Mouse (Mus musculus) adrenal gland, postnatal 25 days (tissue): ENCODE data around the gene Abtb2. TPM values are rescaled to one million over a fixed set of nuclear protein-coding genes. Genes with fewer than 3 reads are reported as not detected.

Experiments used
- DNase-seq: peaks from one replicate; pipeline ENCODE4 v3.0.0; 2021; ENCODE audit warnings: mixed read lengths
- total RNA-seq: library from RNA; stranded (reverse); gene quantifications from 2 replicates; pipeline ENCODE4 v1.2.3, GENCODE M21; 2021

Abtb2 gene
- total RNA-seq, 1 experiment from 2014 or later = 38.4 TPM

DNA sequence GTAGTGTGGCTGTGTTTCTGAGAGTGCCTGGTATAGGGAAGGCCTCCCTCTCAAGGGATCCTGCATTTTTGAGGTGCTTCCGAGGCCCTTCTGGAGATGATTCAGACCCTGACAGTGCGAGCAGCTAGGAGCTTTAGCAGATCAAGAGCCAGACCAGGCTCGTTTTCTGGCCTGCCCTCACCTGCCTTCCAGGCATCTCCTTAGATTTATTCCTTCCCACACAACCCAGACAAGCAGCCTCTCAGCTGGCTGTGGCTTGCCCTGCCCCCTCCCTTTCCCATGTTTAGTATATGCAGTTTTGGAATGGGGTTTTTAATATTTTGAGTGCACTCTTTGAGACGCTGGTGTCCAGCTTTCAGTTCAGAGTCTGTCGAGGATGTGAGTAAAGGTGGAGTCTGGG is 124.7 kb downstream of the Abtb2 start:
- no peak for DNase-seq

DNA sequence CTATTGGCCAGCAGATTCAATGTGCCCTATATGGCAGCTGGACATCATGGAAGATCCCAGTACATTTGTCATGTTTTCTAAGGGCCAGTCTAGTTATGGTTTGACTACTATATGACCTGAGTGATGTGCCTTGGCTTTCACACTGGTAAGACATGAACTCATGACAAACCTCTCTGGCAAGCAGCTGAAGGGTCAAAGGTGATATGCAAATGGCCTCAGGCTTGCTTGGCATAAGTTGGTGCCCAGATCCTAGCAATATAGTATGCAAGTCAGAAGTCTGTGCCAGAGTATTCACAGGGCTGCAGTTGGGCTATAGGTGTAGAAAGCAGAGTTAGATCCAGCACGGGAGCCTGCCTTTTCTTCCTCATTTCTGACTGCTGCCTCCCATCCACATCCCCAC is 125.2 kb downstream of the Abtb2 start:
- no peak for DNase-seq

DNA sequence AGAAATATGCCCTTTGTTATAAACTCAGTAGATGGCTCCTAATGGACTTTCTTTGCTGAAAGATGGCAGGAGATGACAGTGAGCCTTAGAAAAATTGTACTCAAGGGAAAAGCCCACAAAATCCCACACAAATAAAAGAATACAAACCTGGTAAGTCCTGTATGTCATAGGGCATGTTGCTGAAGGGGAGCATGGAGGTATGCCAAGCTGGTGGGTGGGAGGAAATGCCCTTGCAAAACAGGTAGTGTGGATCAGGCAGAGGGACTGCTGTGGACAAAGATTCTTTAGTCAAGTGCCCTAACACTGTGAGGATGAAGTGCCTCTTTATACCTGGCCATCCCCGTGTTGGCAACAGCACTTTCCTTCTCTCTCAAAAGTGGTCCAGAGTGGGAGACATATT is 126.7 kb downstream of the Abtb2 start:
- no peak for DNase-seq

DNA sequence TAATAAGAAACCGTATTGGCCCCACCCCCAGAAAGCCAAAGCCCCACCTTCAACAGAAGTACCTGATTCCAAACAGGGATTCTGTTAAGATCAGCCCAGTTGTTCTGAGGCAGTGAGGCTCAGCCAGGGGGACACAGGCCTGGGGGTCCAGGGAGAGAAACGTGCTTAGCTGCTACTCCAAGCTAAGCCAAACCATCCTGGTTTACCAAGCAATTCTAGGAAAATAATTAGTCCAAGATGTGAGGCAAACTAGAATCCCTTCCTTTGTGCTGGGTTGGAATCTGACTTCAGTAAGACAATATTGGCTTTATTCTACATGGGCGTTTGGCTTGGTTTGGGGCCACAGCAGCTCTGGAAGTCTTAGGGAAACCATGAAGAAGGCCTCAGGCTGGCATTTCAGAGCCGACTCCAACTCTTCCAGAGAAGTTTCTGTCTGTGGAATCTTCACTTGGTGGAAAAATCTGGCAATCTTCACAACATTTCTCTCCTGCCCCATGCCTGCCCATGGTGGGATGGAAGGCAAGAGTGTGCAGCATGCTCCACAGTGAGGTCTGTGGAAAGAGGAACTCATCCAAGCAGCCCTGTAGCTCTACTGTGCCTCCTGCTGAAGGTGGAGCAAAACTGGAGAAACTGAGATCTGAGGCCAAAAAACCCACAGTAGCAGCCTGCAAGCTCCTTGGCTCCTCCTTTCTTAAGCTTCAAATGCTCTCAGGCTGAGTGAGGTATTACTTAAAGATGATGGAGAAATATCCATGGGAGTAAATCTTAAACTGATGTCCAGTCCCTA is 128.9 kb downstream of the Abtb2 start:
- no peak for DNase-seq

DNA sequence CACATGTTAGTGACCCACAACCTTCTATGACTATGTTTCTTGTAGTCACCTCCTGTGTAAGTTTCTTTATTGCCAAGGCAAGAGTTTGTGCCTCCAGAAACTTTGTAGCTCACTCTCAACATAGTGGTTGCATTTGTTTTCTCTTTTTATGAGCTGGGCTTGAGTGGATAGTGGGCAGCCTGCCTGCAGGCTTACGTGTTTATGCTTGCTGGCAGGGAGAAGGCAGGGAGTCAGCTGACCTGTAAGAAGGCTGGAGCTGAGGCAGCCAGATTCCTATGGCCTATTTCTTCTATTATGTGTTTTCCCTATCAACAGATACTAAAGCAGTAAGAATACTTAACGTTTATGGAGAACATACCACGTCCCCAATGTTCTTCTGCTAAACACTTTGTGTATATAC is 130.1 kb downstream of the Abtb2 start:
- peak; percentile 64 for DNase-seq

DNA sequence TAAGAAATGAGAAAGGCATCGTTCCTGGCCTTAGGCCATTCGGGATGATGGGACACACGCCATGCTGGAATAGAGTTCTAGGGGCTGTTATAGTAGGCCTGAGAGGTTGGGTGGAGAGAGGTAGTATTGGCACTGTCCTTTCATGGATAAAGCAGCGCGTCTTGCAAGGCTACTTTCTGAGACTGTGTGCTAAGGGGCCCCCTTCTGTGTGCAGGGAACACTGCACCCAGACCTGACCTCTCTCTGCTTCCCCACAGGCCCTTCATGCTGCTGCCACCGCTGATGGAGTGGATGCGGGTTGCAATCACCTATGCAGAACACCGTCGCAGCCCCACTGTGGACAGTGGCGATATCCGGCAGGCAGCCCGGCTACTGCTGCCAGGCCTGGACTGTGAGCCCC is 134.4 kb downstream of the Abtb2 start:
- no peak for DNase-seq

DNA sequence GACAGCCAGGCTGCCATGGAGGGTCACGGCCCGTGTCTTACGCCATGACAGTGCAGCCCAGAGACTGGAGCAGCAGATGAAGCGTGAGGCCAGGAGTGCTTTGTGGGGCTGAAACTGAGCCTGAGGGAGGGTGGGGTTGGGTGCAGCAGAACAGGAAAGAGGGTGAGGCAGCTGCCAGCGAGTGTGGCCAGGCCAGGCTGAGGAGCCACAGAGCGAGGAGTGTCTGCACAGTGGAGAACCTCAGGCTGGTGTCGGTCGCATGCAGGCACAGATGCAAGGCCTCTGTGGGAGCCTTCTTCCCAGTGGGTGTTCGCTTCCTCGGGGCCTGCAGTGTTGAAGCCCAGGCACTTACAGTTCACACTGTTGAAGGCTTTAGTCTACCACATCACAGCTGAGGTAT is 137.2 kb downstream of the Abtb2 start:
- DNase-seq = no peak

DNA sequence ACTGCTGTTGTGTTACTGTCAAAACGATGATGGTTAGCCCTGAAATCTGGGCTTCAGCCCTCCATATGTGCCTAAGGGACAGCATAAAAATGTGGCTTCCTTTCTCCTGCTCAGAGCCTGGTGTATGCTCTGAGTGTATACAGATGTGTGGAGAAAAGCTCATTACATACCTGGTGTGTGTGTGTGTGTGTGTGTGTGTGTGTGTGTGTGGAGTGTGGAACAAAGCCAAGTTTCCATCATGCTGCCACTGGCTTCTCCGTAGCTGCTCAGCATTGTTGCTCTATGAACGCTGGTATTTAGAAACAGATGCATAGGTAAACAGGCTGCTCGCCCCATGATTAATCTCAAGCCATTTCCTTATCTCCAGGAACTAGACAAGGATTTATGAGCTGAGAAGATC is 137.8 kb downstream of the Abtb2 start:
- no peak for DNase-seq

DNA sequence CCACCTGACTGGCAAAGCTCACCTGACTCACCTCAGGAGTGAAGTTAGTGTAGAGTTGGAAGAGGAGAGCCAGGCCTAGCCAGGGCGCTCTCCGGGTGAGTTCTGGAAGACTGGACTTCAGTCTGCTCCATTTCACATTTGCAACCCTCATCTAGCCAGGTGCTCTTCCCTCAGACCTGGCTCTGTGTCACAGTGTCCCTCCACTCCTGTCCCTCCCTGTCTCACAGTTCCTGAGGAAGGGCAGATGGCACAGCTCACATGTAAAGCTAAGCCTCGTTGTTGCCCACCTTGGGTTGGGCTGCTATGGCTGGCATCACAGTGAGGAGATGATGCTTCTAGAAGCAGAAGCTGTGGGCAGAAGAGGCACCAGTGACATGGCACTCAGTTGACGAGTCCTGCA is 139.7 kb downstream of the Abtb2 start:
- no peak for DNase-seq

DNA sequence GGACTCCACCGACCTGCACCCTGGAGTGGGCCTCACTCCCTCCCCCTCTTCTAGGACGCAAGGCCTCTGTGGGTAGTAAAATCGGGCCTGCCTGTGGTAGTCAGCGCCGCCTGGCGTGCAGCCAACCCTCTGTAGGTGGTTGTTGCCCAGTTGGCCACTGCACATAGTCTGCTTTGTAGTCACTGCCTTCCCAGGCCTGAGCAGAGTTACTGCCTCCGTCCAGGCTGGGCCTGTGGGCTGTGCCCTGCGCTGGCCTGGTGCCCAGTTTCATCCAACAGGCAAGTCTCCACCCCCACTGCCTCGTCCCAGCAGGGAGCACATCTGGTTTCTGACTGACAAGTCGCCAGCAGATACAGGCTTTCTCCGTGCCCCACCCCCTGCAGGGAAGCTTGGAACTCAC is 140.1 kb downstream of the Abtb2 start:
- peak; percentile 78 for DNase-seq

DNA sequence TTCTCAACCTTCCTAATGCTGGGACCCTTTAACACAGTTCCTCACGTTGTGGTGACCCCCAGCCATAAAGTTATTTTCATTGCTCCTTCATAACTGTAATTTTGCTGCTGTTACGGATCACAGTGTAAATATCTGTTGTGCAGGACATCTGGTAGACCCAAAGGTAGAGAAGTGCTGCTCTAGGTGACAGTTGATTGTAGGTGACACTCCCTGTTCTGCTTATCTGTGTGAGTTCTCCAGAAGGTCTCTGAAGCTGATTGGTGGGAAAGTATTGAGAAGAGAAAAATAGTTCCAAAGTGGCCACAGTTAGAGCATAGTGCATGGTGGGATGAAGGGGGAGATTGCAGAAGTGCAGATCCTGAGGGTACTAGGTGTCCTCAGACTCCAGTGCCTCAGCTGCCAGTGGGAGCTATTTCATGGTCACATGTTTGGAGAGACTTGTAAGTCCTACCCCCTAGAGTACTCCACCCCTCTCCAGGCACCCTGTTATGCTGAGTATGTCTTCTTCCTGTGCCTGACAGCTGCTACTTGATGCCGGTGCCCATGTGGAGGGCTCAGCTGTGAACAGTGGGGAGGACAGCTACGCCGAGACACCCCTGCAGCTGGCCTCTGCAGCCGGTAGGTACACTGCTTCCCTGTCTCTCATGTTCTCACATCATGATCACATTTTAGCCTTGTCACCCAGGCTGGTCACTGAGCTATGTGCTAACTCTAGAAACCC is 141.1 kb downstream of the Abtb2 start:
- no peak for DNase-seq

DNA sequence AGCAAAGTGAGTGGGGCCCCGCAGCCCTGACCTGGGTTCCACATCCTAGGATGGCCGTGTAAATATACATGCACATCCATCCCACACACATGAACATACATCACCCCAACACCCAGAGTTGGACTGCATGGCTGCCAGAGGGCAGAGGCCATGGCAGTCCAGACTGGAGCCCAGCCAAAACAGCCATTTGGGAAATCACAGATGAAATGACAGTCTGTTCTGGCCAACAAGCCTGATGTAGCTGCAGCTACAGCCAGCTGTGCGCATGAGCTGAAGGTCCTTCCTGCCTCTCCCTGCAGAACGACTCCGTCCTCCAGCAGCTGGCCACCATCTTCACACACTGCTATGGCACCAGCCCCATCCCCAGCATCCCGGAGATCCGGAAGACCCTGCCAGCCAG is 144.7 kb downstream of the Abtb2 start:
- no peak for DNase-seq

DNA sequence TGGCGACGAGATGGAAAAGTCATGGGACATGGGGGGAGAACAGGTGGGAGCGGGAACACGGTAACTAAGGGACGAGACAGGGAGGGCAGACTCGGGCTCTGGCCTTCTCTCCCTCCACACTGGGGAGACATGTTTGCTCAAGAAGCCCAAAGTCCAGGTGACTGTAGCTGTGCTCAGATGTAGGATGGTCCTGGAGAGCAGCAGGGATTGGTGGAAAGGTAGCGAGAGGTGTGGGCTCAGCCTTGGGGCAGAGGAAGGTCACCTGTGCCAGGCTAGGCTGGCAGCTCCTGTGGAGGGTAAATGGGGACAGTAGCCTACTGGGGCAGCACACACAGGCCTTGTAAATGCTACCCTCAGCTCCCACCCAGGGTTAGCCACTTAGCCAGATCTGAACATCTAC is 147.7 kb downstream of the Abtb2 start:
- no peak for DNase-seq

DNA sequence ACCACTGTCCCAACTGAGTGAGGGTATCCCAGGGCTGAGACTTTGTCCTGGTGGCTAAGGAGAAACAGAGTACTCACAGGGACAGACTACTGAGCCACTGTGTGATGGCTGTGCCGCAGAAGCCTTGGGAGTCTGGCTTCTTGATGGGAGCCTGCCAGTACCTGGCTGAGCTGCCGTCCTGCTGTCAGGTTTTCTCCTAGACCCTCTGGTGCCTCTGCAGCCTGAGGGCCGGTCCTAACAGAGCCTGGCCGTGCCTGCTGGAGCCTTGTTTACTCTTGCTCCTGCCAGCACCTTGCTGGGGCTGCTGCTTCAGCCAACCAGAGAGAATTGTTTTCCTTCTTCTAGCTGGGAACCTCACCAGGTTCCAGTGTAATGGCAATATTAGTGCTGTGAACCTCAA is 148.3 kb downstream of the Abtb2 start:
- no peak for DNase-seq

DNA sequence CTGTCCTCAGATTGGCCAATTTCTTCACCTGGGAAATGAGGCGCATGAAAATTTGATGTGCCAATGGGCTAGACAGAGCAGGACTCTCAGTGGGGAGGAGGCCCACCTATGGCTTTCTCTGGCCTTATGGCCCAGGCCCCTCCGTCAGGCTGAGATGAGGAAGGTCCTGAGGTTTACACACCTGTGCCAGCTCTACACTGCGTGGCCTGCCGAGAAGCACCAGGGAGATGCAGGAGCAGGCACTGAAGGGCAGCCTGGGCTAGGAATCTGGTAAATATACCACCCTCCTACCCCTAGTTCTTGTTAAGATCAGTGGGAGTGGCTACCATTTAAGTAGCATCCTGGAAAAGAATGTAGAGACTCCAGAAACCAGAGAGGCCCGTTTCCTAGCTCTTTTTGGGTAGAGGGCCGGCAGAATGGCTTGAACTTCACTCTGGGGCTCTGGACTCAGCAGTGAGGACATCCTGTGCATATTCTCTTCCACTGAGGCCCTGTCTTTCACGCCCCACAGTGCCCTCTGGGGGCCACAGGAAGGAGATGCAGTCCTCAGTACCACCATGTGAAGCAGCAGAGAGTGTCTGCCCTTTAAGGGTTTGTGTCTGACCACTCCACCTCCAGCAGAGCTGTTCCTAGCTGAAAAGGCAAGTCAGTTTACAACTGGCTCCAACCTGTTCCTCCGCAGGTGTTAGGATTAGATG is 152.6 kb downstream of the Abtb2 start:
- peak; percentile 62 for DNase-seq

DNA sequence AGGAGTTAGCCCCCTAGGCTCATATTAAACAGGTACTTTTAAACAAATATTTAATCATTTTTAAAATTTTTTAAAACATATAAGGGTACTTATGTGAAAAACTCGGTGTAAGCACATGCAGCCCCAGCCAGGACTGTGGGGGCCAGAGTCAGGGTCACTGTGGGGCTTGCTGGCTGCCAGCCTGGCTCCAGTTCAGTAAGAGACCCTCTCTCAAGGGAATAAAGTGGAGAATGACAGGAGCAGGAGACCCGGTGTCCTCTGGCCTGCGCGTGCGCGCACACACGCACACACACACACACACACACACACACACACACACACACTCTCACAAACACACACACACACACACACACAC is 153.2 kb downstream of the Abtb2 start:
- DNase-seq = no peak

DNA sequence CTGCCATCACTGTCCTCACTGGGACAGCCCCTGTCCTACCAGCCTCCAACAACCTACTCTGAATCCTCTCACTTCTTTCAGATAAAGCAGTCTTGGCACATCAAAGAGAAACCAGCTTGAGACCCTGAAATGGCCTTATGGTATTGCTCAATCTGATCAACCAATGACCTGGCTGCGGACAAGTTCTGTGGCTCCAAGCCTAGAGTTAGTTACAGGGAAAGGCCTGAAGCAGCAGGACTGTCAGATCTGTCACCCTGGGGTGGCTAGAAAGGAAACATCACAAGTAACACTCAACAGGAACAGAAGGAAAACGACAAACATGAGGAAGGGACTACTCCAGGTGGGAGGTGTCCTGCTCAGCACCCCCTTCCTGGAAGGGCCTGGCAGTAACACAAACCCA is 158.4 kb downstream of the Abtb2 start:
- DNase-seq = no peak

DNA sequence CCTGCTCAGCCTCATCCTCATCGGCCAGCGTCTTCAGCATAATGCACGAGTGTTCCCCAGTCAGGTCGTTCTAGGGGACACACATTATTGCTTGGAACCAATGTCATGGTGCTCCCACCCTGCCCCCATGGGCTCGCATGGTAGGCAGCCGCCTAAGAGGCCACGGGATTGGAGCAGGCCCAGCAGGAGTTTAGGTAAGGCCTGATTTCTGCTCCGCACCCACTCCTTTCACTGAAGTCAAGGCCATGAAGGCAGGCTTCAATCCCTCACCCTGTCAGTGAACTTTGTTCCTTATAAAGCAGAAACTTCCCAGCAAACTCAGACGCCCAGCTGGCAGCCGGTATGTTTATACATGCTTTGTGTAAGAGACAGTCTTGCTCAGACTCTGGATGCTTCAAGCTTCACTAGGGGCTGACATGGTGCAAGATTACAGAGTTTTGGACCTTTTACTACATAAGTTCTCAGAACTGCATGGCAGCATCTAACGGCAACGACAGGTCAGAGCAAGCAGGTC is 162.0 kb downstream of the Abtb2 start:
- DNase-seq = no peak

DNA sequence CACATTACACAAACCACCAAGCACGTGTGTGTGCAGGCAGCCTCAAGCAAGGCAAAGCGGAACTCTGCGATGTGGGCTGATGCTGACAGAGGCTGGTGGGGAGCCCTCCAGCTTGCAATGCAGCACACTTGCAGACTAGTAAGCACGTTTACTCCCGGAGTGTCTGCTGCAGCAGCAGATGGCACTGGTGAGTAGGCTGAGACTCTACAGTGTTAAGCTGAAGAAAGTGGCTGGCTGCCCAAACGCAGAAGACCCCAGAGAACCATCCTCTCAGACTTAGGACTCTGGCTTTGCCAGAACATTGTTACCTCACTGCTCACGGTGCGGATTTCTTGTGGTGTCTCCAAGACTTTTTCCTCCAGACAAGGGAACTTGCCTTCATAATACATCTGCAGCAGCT is 164.9 kb downstream of the Abtb2 start:
- no peak for DNase-seq

DNA sequence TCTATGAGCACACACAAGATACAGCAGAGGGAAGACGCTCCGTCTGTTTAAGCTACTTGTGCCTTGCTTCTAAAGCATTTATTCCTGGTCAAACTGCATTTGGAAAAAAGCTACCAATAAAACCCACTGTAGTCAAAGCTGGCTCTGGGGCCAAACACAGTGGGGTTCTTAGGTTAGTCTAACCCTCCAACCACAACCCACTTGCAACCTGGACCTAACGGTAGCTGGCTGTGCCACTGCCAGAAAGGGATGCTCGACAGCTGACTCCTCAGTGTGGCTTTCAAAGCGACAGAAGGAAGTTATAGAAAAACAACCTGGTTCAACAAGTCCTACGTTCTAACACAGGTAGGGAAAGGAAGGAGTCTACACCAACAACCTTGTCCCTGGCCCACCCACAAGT is 165.3 kb downstream of the Abtb2 start:
- no peak for DNase-seq

DNA sequence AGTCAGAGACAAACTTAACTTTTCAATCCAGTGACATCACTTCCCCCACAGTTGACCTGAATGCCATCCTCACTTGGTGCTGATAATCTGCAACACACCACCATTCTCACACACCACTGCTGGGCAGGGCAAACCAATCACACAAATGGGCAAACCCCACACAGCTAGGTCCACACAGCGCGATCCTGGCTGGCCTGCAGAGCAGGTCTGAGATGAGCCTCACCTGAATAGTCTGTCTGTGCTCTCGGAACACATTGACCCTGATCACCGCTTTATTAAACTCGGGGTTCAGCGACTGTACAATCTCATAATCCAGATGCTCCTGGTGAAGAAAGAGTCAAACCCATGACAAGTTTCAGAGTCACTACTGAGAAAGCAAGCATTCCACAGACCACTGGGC is 176.7 kb downstream of the Abtb2 start:
- no peak for DNase-seq

DNA sequence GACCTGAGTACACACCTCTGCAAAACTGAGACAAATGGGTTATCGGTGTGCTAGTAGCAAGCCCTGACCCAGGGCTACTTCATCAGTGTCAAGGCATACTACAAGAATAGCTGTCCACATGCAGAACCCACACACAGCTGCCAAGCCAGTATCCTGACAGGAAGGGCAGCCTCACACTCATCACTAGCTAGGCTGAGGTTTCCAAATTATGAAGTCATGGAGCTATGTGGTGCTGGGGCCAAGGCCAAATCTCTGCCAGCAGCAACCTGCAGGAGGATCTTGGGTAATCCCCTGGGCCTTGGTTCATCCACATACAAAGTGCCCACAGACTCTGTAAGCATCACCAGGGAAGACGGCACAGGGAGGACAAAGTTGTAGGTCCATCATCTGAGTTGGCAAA is 177.4 kb downstream of the Abtb2 start:
- peak; percentile 23 for DNase-seq

DNA sequence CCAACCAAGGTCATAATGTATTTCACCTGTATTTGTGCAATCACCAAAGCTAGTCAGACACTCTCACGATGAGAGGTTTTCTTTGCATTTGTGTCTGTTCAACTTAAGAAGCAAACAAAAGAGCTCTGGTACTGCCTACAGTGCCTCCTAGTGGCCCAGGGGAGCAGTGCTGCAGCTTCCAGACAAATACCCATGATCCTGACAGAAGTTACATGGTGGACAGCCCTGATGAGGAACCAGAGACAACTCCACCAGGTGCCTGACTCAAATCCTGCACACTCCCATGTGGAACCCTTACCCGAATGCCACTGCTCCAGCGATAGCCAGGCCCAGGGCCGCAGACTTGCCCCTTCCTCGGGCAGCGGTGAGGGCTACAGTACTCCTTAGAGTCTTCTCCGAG is 177.9 kb downstream of the Abtb2 start:
- peak; percentile 50 for DNase-seq
